Mouse (Mus musculus) urinary bladder, adult 18-20 months (tissue): ENCODE results near the gene Dcun1d3.

Experiments
- DNase-seq, 2 experiments: peaks; one replicate each; pipeline ENCODE4 v3.0.0; 2022; ENCODE audit warnings: low spot score in 2 of 2, mixed read lengths in 2 of 2

Gene Dcun1d3

GRCm38 (mm10) chr7:119808723-119809122 lies 87.4 kb downstream of the Dcun1d3 start:
- no peak for DNase-seq

DNA sequence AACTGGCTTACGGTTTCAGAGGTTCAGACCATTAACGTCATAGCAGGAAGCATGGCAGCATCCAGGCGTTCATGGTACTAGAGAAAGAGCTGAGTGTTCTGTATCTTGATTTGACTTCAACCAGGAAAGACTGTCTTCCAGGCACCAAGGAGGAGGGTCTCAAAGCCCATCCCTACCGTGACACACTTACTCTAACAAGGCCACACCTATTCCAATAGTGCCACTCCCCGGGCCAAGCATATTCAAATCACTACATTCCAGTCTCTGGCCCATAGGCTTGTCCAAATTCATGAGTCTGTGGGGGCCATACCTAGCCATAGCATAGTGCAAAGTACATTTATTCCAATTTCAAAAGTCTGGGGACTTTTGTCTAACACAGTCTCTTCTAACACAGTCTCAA lies 88.7 kb downstream of the Dcun1d3 start:
- DNase-seq = no peak
